Mouse (Mus musculus) spleen, embryonic (tissue): ENCODE measurements around the gene Mto1.
"Not testable (repeated sequence)": the region's sequence is repeated elsewhere in the genome, so short reads cannot be mapped to it uniquely, and the experiment has no call there.

Experiments used
- CTCF ChIA-PET: fragments of 350-600 bp; sonication (Branson Sonifier 250); formaldehyde crosslinking; loops from one replicate; lab custom pipeline; 2022; lab: Charles Lee

Mto1 gene

DNA sequence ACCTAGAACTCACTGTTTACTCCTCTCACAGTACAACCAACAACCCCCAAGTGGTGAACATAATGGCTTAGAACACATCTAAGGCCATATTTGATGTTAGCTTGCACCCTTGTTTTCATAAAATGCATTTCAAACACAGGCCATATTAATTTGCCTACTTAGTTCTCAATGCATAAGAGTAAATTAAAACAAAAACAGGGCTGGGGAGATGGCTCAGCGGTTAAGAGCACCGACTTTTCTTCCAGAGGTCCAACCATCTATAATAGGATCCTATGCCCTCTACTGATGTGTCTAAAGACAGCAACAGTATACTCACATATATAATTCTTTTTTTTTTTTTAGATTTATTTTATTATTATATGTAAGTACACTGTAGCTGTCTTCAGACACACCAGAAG lies 27.4 kb downstream of the Mto1 start:
- CTCF ChIA-PET = no interaction called here

- CTCF ChIA-PET = interaction anchor here (0.6 to 0.9 kb wide), 2 partner anchors 19 to 74 kb away, joined by 3 to 4 read pairs; no protein-coding TSS in a partner anchor
These were observed 27.9 kb downstream of the Mto1 start for GRCm38 (mm10) chr9:78475873-78476272.

- CTCF ChIA-PET = interaction anchor here (0.9 kb wide), 1 partner anchor 18 kb away, joined by 3 read pairs; no protein-coding TSS in a partner anchor
These were observed 28.6 kb downstream of the Mto1 start for GRCm38 (mm10) chr9:78476531-78477020.

- CTCF ChIA-PET = no interaction called here
These were observed 29.1 kb downstream of the Mto1 start for GRCm38 (mm10) chr9:78477021-78477551.

- CTCF ChIA-PET = not testable (repeated sequence)
These were observed 30.1 kb downstream of the Mto1 start for GRCm38 (mm10) chr9:78478009-78478605.

DNA sequence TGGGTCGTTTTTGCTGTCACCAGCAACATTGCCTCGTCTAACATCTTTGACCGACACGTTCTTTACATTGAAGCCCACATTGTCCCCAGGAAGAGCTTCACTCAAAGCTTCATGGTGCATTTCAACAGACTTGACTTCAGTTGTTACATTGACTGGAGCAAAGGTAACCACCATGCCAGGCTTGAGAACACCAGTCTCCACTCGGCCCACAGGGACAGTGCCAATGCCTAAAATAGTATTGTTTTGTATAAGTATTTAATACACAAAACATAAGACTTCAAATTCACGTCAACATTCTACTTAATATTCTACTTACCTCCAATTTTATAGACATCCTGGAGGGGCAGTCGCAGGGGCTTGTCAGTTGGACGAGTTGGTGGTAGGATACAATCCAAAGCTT lies 31.3 kb downstream of the Mto1 start:
- CTCF ChIA-PET = interaction anchor here (0.6 to 0.8 kb wide), 2 partner anchors 48 to 109 kb away, joined by 3 to 5 read pairs; partner anchors contain the start of gene Slc17a5

- CTCF ChIA-PET = not testable (repeated sequence)
These were observed 32.2 kb downstream of the Mto1 start for GRCm38 (mm10) chr9:78480227-78480626.

DNA sequence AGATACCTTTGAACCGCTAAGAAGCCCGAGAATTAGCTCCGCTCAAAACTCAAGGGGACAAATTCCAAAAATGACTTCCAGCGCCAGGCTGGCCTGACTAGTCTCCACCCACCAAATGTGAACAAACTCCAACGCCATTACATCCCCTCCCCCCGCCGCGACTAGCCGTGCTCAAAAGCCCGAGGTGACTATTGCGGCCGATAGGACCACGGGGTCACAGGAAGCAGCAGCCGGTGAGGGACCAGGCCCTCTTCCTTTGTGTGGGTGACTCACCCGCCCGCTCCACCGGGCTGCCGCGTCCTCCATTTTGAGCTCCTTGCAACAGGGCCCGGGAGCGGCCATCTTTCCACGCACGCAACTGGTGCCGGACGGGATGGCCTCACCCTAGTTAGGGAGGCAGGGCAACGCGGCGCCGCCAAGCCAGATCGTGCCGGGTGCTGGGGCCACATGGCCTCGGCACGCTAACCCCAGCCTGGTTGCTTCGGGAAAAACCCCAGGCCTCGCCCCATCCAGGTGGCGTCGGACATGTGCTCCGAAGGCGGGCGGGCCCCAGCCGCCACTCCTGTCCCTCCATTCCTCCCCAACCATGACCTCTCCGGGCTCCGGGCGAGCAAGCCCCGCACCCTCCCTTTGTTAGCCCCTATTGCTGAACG lies 32.8 kb downstream of the Mto1 start:
- CTCF ChIA-PET = no interaction called here

- CTCF ChIA-PET = no interaction called here
These were observed 33.7 kb downstream of the Mto1 start for GRCm38 (mm10) chr9:78481423-78482331.

DNA sequence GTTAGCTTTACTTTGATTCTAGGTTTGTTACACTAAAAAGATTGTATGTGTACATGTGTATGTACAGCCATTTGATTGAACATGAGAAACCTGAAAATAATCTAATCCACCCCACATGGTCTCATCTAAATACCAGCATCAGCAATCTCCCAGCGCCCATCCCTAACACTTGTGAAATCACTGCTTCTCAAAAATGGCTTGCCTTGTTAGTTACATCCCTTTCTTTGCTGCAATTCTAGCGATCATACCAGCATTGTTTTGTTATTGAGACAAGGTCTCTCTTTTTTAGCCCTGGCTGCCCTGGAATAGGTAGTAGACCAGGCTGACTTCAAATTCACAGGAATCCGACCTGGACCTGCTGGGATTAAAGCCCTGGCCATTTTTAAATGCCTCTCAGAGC lies 34.4 kb downstream of the Mto1 start:
- CTCF ChIA-PET = no interaction called here

DNA sequence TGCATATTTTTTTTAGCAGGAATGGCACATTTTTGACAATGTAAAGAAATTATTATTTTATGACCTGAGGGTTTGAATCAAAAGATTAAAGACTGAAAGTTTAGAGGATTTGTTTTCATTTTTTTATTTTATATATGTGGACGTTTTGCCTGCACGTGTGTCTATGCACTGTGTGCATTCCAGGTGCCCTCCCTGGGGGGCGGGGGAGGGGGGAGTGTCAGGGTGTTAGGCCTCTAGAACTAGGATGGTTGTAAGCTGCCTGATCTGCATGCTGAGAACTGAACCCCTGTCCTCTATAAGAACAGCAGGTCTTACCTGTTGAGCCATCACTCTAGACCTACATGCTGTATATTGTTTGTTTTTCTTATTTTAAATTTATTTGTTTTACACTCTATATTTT lies 36.7 kb downstream of the Mto1 start:
- CTCF ChIA-PET = no interaction called here

DNA sequence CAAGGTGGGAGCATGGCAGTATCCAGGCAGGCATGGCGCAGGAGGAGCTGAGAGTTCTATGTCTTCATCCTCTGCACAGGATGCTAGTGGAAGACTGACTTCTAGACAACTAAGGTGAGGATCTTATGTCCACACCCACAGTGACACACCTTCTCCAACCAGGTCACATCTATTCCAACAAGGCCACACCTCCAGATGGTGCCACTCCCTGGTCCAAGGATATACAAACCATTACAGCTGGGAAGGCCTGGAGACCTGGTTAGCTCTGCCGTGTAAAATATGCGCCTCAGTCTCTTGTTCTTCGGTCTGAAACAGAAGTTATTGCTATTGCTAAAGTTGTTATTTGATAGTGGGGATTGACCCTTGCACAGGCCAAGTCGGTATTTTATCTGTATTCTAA lies 40.0 kb downstream of the Mto1 start:
- CTCF ChIA-PET = not testable (repeated sequence)

DNA sequence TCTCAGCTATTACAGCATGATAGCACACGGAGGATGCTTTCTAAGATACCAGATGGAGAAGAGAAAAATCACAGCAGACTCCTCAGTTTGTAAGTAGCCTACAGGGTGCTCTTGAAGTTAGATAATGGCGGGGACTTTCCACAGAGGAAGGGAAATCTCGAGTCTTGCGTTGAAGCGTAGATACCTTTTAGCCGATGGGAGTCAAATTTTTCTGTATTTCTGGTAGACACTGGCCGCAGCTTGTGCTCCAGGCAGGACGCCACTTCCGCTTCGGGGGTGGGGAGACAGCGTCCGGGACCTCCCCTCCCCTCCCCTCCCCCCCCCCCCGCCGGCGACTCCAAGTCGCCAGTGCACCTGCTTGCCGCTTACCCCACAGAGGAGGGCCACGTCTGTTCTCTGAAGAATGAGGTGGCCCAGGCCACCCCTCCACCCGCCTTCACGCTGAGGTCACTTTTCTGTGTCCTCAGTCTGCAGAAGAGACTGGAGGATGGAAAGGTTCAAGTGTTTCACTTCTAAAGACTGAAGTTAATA lies 40.9 kb downstream of the Mto1 start, which contains the start of gene Eef1a1:
Gene Eef1a1, minus strand, starts transcription at position 262 of the 531 bp plus-strand sequence.
- CTCF ChIA-PET = no interaction called here

- CTCF ChIA-PET = no interaction called here
These were observed 43.2 kb downstream of the Mto1 start for GRCm38 (mm10) chr9:78491169-78491568.

DNA sequence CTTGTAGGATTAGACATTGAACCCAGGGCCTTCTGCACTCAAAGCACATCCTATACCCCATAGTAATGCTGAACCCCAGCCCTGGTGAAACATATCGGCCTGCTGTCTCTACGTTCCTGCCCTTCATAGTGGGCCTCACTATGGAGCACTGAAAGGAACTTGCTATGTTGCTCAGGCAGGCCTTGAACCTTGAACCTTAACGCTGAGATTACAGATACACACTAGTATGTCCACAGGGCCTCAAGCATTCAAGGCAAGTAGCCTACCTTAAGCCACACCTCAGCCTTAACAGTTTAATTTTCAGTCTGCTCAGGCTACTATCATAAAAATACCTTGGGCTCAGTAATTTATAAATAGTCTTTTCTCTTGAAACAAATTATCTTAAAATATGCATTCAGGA lies 44.2 kb downstream of the Mto1 start:
- CTCF ChIA-PET = no interaction called here

- CTCF ChIA-PET = interaction anchor here (0.7 kb wide), 2 partner anchors 19 to 32 kb away, joined by 3 to 7 read pairs; no protein-coding TSS in a partner anchor
These were observed 45.2 kb downstream of the Mto1 start for GRCm38 (mm10) chr9:78493171-78493570.

DNA sequence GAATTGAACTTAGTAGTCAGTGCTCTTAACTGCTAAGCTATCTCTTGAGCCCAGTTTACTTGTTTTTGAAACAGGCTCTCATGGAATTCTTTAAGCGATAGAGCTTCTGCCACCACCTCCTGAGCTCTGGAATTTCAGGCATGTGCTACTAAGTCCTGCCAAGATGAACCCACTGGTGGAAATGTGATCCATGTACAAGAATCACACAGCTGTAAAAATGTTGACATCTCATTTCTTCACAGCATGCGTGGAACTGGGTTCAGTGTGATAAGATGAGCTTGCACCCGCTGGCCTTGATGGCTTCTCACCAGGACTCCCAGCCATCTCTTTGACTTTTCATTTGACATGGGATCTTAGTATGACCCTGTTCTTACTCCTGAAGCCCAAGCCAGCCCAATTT lies 52.4 kb downstream of the Mto1 start:
- CTCF ChIA-PET = interaction anchor here (0.7 kb wide), 1 partner anchor 42 kb away, joined by 4 read pairs; no protein-coding TSS in a partner anchor

GRCm38 (mm10) chr9:78501284-78501683 lies 53.3 kb downstream of the Mto1 start:
- CTCF ChIA-PET = no interaction called here

DNA sequence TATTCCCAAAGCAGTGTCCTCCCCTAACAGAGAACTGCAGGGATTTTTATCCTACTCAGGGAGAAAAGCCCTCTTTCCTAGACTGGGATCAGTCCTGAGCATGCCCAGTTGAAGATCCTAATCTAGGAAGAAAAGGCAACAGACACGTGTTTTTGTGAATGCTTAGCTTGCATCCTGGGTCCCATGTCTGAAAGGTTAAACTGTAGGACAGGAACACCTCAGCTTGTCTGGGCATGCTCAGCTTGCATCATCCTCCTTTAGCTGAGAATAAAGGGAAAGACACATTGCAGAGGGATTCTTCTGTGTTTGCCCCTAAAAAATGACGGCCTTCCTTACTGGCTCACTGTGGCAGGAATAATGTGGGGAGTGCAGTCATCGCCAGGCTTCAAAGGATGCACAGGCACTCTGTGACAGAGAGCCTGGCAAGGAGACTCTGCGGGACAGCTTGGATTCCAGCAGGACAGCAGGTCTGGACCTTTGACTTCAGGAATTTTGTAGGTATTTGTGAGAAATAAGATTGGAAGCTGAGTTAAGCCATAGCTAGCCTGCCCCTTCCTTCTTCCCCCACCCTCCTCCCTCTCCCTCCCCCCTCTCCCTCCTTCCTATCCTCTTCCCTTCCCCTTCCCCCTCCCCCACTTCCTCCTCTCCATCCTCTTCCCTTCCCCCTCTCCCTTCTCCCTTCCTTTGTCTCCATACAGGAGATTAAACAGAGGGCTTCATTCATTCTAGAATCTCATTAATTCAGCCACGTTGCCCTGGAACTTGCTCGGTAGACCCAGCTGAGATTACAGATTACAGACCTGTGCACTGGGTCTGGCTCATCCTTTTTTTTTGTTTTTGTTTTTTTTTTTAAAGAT lies 55.4 kb downstream of the Mto1 start:
- CTCF ChIA-PET = no interaction called here

DNA sequence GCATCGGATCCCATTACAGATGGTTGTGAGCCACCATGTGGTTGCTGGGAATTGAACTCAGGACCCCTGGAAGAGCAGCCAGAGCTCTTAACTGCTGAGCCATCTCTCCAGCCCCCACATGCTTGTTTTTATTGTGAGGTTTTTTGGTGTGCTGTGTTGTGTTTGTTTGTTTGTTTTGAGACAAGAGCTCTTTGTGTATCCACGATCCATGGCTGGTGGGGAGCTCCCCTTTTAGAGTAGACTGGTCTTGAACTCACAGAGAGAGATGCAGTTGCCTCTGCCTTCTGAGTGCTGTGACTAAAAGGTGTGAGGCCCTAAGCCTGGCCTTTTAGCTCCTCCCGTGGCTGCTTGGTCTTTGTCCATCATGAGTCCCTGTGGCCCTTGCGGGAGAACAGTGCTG lies 56.1 kb downstream of the Mto1 start:
- CTCF ChIA-PET = no interaction called here
